Mouse (Mus musculus) heart, adult 10 weeks (tissue): ENCODE results near the gene Gm38394. TPM values are rescaled to one million over a fixed set of nuclear protein-coding genes. Genes with fewer than 3 reads are reported as not detected.

Source experiments
- polyA plus RNA-seq: library from polyadenylated mRNA; stranded (reverse); fragments of 350-450 nt; fragmentation: Illumina TruSeq; extraction: RNeasy Lipid Tissue Mini Kit (QIAGEN cat#74804); gene quantifications from one replicate; pipeline ENCODE4 v1.2.3, GENCODE M21; 2014; ENCODE audit warnings: low read depth, low replicate concordance

The Gm38394 gene
- 6.7 TPM for polyA plus RNA-seq

GRCm38 (mm10) chr1:133661203-133661933 is at the start of gene Gm38394:
TSS of gene Gm38394 (minus strand) at chr1:133661318.

DNA sequence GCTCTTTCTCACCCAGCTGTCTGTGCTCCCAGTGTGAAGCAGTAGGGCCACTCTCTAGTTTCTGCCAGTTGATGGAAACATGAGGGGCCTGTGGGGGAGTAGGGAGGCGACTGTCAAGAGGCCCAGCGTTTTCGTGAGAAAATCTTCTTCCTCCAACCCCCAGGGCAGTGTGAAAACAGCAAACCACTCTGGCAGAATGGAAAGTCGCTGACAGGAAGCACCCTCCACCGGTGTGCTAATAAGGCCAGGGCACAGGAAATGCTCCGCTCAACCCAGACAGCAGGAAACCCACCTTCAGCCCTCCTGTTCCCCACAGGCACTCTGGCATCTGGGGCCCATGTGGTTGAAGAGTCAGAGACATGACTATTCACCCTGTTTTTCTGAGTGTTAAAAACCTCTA is 28.8 kb upstream of the Gm38394 start, which contains the start of gene Lax1:
Gene Lax1, minus strand, starts transcription at position 212 of the 400 bp plus-strand sequence.

GRCm38 (mm10) chr1:133660466-133661202 is 484 bp downstream of the Gm38394 start, which contains the start of gene Zbed6:
TSS of gene Zbed6 (minus strand) at chr1:133660885.

DNA sequence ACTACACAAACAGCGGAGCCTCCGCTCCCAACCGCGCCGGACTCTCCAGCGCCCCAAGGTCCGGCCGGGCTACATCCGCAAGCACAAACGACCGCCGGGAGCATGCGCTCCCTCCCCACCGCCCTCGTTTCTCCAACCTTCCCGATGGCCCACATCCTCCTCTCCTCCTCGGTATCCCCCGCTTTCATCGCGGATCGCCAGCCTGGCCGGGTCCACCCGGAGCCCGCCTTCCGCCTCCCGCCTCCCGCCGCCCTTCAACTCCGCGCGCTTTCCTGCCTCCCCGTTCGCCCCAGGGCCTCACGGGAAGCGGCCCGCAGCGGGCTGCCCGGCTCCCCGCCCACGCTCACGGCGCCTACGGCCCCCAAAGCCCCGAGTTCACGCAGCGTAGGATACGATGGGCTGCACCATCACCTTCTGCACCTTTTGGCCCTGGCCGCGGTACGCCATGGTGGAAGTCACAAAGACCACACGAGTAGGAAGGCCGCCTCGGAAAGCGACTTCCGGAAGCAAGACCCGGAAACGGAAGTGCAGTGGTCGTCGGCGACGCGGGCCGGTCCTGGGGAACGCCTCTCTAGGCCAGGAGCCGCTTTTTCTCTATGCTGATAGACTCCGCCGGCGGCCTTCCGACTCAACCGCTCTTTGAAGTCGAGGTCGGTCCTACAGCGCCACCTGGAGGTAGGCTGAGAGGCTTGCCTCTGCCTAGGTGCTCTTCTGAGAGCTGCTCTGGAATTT is 51.2 kb downstream of the Gm38394 start, which contains the start of gene Snrpe:
Gene Snrpe, minus strand, starts transcription at position 521 of the 732 bp plus-strand sequence.

Other genes with a start within 250 kb of the Gm38394 start
- gene Sox13, start 236.9 kb downstream of the Gm38394 start, polyA plus RNA-seq: 14.8 TPM
- gene Snrpe, start 51.0 kb downstream of the Gm38394 start, polyA plus RNA-seq: 113 TPM
- 4.5 TPM for gene Zbed6, start 433 bp downstream of the Gm38394 start, polyA plus RNA-seq
- 0.31 TPM for gene Lax1, start 28.8 kb upstream of the Gm38394 start, polyA plus RNA-seq
- gene Atp2b4, start 139.7 kb upstream of the Gm38394 start, polyA plus RNA-seq: 11.2 TPM
- gene Optc, start 246.7 kb upstream of the Gm38394 start, polyA plus RNA-seq: 0.73 TPM